In genomic region chr5:48997359-48997758, GRCm38 (mm10) we compare ENCODE assay signal across 26 mouse cellular contexts.
DNase-seq lines count a peak whose midpoint lies in the region; ATAC-seq and TF ChIP-seq lines count a peak whose summit lies in the region.
"Had no signal": no experiment of that assay in that cellular context is flagged by ENCODE, and none has a peak within 500 bp of the region (broad histone marks: within the 10 kb centered on the region; RNA-seq: fewer than 3 reads in every experiment).

No protein-coding gene starts in this region.

- no peak overlapping the region for H3K4me3 ChIP-seq in limb, embryonic 10.5 days
- no peak overlapping the region for H3K4me3 ChIP-seq in lung, adult 2 months (replicated peaks; ENCODE audit: extremely low read depth, low read depth, low read length)
- H3K4me3 ChIP-seq: embryonic facial prominence, embryonic 15.5 days; forebrain, embryonic 12.5 days; hindbrain, embryonic 13.5 days; midbrain, embryonic 15.5 days; neural tube, embryonic 12.5 days had no signal

- H3K27ac ChIP-seq in limb, embryonic 10.5 days = no peak overlapping the region
- H3K27ac ChIP-seq: embryonic facial prominence, embryonic 15.5 days; forebrain, embryonic 12.5 days; hindbrain, embryonic 13.5 days; liver, embryonic 14.5 days; midbrain, embryonic 15.5 days; neural tube, embryonic 12.5 days had no signal

- TF ChIP-seq POLR2A in brain, embryonic 14.5 days (IDR thresholded peaks at IDR 0.05; ENCODE audit: borderline replicate concordance, extremely low read depth, insufficient read depth, insufficient read length, poor library complexity, severe bottlenecking) = no peak
- TF ChIP-seq POLR2A in lung, adult 2 months (IDR thresholded peaks at IDR 0.05; ENCODE audit: borderline replicate concordance, extremely low read depth, low read depth, low read length) = no peak

- no peaks in the 10 kb centered on the region for H3K27me3 ChIP-seq in limb, embryonic 10.5 days (ENCODE audit: low read depth, poor library complexity, severe bottlenecking)
- H3K27me3 ChIP-seq: embryonic facial prominence, embryonic 15.5 days; forebrain, embryonic 12.5 days; hindbrain, embryonic 13.5 days; midbrain, embryonic 15.5 days; neural tube, embryonic 12.5 days had no signal

- H3K4me1 ChIP-seq in limb, embryonic 10.5 days = peaks cover 11% of the 10 kb centered on the region
- H3K4me1 ChIP-seq in lung, adult 2 months (ENCODE audit: control insufficient read depth, insufficient read depth, low read length) = no peaks in the 10 kb centered on the region
- H3K4me1 ChIP-seq: embryonic facial prominence, embryonic 15.5 days; forebrain, embryonic 12.5 days; hindbrain, embryonic 13.5 days; midbrain, embryonic 15.5 days; neural tube, embryonic 12.5 days had no signal

- 43% methylated on average over 4 of the region's 4 CpGs for whole genome bisulfite sequencing in limb, embryonic 10.5 days
- WGBS in lung, adult 2 months = 64% methylated on average over 4 of the region's 4 CpGs

- no peak for TF ChIP-seq CTCF in brain, embryonic 14.5 days (IDR thresholded peaks at IDR 0.05; ENCODE audit: borderline replicate concordance, extremely low read depth, insufficient read depth, insufficient read length)
- no peak for TF ChIP-seq CTCF in lung, adult 2 months (IDR thresholded peaks at IDR 0.05; ENCODE audit: insufficient read depth, low read length)

- no peak for ATAC-seq in cerebellum, adult (ENCODE audit: insufficient number of reproducible peaks, low FRiP score, low TSS enrichment)
- ATAC-seq: intestine, postnatal 0 days; midbrain, embryonic 15.5 days had no signal

- no peaks in the 10 kb centered on the region for H3K36me3 ChIP-seq in limb, embryonic 10.5 days
- H3K36me3 ChIP-seq: embryonic facial prominence, embryonic 15.5 days; forebrain, embryonic 12.5 days; hindbrain, embryonic 13.5 days; midbrain, embryonic 15.5 days; neural tube, embryonic 12.5 days had no signal

- DNase-seq in cerebellum, postnatal 14 days = peak; percentile 23 to 60
- peak; percentile 19 for DNase-seq in brain, adult 2 months (ENCODE audit: low read depth, low spot score)
- DNase-seq in brain, embryonic 14.5 days (ENCODE audit: low read depth) = peak; percentile 28
- peak; percentile 29 for DNase-seq in limb, embryonic 10.5 days (ENCODE audit: low spot score)
- DNase-seq in lung, adult 2 months = no peak
- no peak for DNase-seq in embryo, embryonic 10 days (ENCODE audit: low spot score)
- DNase-seq: adrenal gland, postnatal 25 days; B cell, adult 2 months; gastrocnemius, postnatal 25 days; heart, adult 11 months; heart, postnatal 4 days; kidney, postnatal 14 days; layer of hippocampus, adult 9-11 months; liver; lung, embryonic 14.5 days; lung, postnatal 14 days; thymus, adult 2 months; thymus, postnatal 4 days had no signal

- H3K9me3 ChIP-seq in limb, embryonic 10.5 days (replicated peaks) = no peaks in the 10 kb centered on the region
- H3K9me3 ChIP-seq: embryonic facial prominence, embryonic 15.5 days; forebrain, embryonic 12.5 days; hindbrain, embryonic 13.5 days; midbrain, embryonic 15.5 days; neural tube, embryonic 12.5 days had no signal

Comparison
In these comparisons a context has a peak if more than half of its experiments do, and no peak if none do; other contexts are left out.
1. DNase-seq: peak in cerebellum, postnatal 14 days (2 of 2), brain, adult 2 months (single experiment), brain, embryonic 14.5 days (single experiment) and limb, embryonic 10.5 days (single experiment); none in lung, adult 2 months (single experiment) and embryo, embryonic 10 days (single experiment).